ENCODE assay signal across 22 mouse cellular contexts in the genomic region with DNA sequence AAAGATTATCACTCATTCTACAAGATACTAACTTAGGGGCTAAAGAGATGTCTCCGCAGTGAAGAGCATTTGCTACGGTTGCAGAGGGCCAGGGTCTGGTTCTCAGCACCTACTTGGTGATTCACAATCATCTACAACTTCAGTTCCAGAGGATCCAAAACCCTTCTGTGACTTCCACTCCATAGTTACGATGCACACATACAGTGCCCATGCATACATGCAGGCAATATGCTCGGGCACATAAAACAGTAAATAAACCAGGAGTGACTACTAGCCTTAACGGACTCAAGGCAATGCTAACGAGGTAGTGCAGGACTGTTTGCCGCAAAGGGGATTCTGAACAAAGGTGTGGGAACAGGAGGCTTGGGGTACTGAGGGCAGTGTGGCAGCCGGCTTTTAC. TPM values are rescaled to one million over a fixed set of nuclear protein-coding genes. Genes with fewer than 3 reads are reported as not detected.
DNase-seq lines count a peak whose midpoint lies in the region; ATAC-seq and TF ChIP-seq lines count a peak whose summit lies in the region.
"Had no signal": no experiment of that assay in that cellular context is flagged by ENCODE, and none has a peak within 500 bp of the region (broad histone marks: within the 10 kb centered on the region; RNA-seq: fewer than 3 reads in every experiment).

No protein-coding gene starts in this region.

- WGBS in heart, embryonic 10.5 days = 86% methylated on average over 8 of the region's 8 CpGs
- 89% methylated on average over 8 of the region's 8 CpGs for WGBS in lung, embryonic 15.5 days
- 88% methylated on average over 8 of the region's 8 CpGs for WGBS in lung, postnatal 0 days
- 93% methylated on average over 8 of the region's 8 CpGs for WGBS in midbrain, embryonic 11.5 days
- 94% methylated on average over 8 of the region's 8 CpGs for WGBS in midbrain, embryonic 14.5 days

- peaks cover 27% of the 10 kb centered on the region for H3K27me3 ChIP-seq in heart, embryonic 10.5 days (ENCODE audit: insufficient read depth, poor library complexity, severe bottlenecking)
- peaks cover 7% of the 10 kb centered on the region; the same call in 1 of the 2 replicates for H3K27me3 ChIP-seq in lung, embryonic 15.5 days
- no peaks in the 10 kb centered on the region for H3K27me3 ChIP-seq in lung, postnatal 0 days (replicated peaks; ENCODE audit: insufficient read depth, low read length)
- peaks cover 3% of the 10 kb centered on the region; the same call in 1 of the 2 replicates for H3K27me3 ChIP-seq in midbrain, embryonic 11.5 days (ENCODE audit: control insufficient read depth, insufficient read depth, low read length)
- H3K27me3 ChIP-seq in midbrain, embryonic 14.5 days (ENCODE audit: control insufficient read depth, insufficient read depth, low read length) = no peaks in the 10 kb centered on the region
- H3K27me3 ChIP-seq: Patski had no signal

- no peak overlapping the region for H3K9ac ChIP-seq in lung, embryonic 15.5 days
- H3K9ac ChIP-seq in lung, postnatal 0 days (replicated peaks; ENCODE audit: low read depth) = no peak overlapping the region
- H3K9ac ChIP-seq in midbrain, embryonic 11.5 days (ENCODE audit: low read length) = no peak overlapping the region
- no peak overlapping the region for H3K9ac ChIP-seq in midbrain, embryonic 14.5 days (replicated peaks; ENCODE audit: low read length)

- no peak overlapping the region for H3K27ac ChIP-seq in heart, embryonic 10.5 days
- 0 out of 2 replicates have a peak overlapping the region, but pooled peaks have one; percentile 8 for H3K27ac ChIP-seq in lung, embryonic 15.5 days
- H3K27ac ChIP-seq in lung, postnatal 0 days (ENCODE audit: low read length) = no peak overlapping the region
- no peak overlapping the region for H3K27ac ChIP-seq in midbrain, embryonic 11.5 days (ENCODE audit: low read depth, low read length)
- no peak overlapping the region for H3K27ac ChIP-seq in midbrain, embryonic 14.5 days (replicated peaks; ENCODE audit: low read depth, low read length)

- H3K4me3 ChIP-seq in heart, embryonic 10.5 days = no peak overlapping the region
- no peak overlapping the region for H3K4me3 ChIP-seq in lung, embryonic 15.5 days
- no peak overlapping the region for H3K4me3 ChIP-seq in lung, postnatal 0 days (ENCODE audit: low read depth, low read length)
- no peak overlapping the region for H3K4me3 ChIP-seq in midbrain, embryonic 11.5 days (ENCODE audit: low read depth, low read length)
- H3K4me3 ChIP-seq in midbrain, embryonic 14.5 days (replicated peaks; ENCODE audit: low read depth, low read length) = no peak overlapping the region

- TF ChIP-seq EP300 in lung, postnatal 0 days (IDR thresholded peaks at IDR 0.05) = no peak

- H3K4me1 ChIP-seq in heart, embryonic 10.5 days = no peaks in the 10 kb centered on the region
- H3K4me1 ChIP-seq in lung, embryonic 15.5 days = peaks cover 7% of the 10 kb centered on the region; the same call in 1 of the 2 replicates
- no peaks in the 10 kb centered on the region for H3K4me1 ChIP-seq in lung, postnatal 0 days (ENCODE audit: insufficient read depth, low read depth, low read length)
- peaks cover 2% of the 10 kb centered on the region; the same call in 1 of the 2 replicates for H3K4me1 ChIP-seq in midbrain, embryonic 11.5 days (ENCODE audit: control insufficient read depth, insufficient read depth, low read length)
- no peaks in the 10 kb centered on the region for H3K4me1 ChIP-seq in midbrain, embryonic 14.5 days (ENCODE audit: control insufficient read depth, insufficient read depth, low read length)

- H3K4me2 ChIP-seq in lung, embryonic 15.5 days = no peak overlapping the region
- H3K4me2 ChIP-seq in lung, postnatal 0 days (replicated peaks; ENCODE audit: low read depth, low read length) = no peak overlapping the region
- H3K4me2 ChIP-seq in midbrain, embryonic 11.5 days = no peak overlapping the region
- no peak overlapping the region for H3K4me2 ChIP-seq in midbrain, embryonic 14.5 days (ENCODE audit: low read length)

- peak; percentile 42 for DNase-seq in heart, adult 11 months
- no peak for DNase-seq in heart, postnatal 36 days
- DNase-seq in heart, embryonic 10.5 days (ENCODE audit: low spot score) = peak; percentile 56
- no peak for DNase-seq in heart, postnatal 4 days
- DNase-seq in lung, postnatal 0 days (ENCODE audit: low spot score) = no peak
- DNase-seq in midbrain, embryonic 11.5 days (ENCODE audit: low spot score, missing footprints) = peak; percentile 54
- DNase-seq in midbrain, embryonic 14.5 days = no peak
- DNase-seq: adrenal gland, adult 2 months; adrenal gland, adult 8-10 months; adrenal gland, postnatal 10 days; adrenal gland, postnatal 14 days; adrenal gland, postnatal 25 days; B cell, adult 2 months; cerebellum, adult 11 months; cerebellum, adult 11-12 months had no signal

- no peaks in the 10 kb centered on the region for H3K9me3 ChIP-seq in heart, embryonic 10.5 days
- H3K9me3 ChIP-seq in lung, embryonic 15.5 days = no peaks in the 10 kb centered on the region
- H3K9me3 ChIP-seq in lung, postnatal 0 days (ENCODE audit: low read length) = no peaks in the 10 kb centered on the region
- no peaks in the 10 kb centered on the region for H3K9me3 ChIP-seq in midbrain, embryonic 11.5 days (ENCODE audit: control insufficient read depth, low read length)
- H3K9me3 ChIP-seq in midbrain, embryonic 14.5 days (ENCODE audit: control insufficient read depth, low read length) = no peaks in the 10 kb centered on the region
- H3K9me3 ChIP-seq: G1E had no signal

- TF ChIP-seq CTCF in lung, postnatal 0 days (IDR thresholded peaks at IDR 0.05) = no peak

- H3K36me3 ChIP-seq in heart, embryonic 10.5 days = no peaks in the 10 kb centered on the region
- H3K36me3 ChIP-seq in lung, embryonic 15.5 days = no peaks in the 10 kb centered on the region
- no peaks in the 10 kb centered on the region for H3K36me3 ChIP-seq in lung, postnatal 0 days (ENCODE audit: insufficient read depth, low read length)
- H3K36me3 ChIP-seq in midbrain, embryonic 11.5 days (ENCODE audit: control insufficient read depth, insufficient read depth, low read length) = no peaks in the 10 kb centered on the region
- H3K36me3 ChIP-seq in midbrain, embryonic 14.5 days (ENCODE audit: control insufficient read depth, insufficient read depth, low read length) = no peaks in the 10 kb centered on the region
- H3K36me3 ChIP-seq: G1E had no signal

- no peak for ATAC-seq in lung, embryonic 15.5 days (ENCODE audit: borderline replicate concordance, extremely low read depth, low FRiP score, low TSS enrichment)
- no peak for ATAC-seq in lung, postnatal 0 days
- ATAC-seq in midbrain, embryonic 11.5 days (ENCODE audit: low FRiP score) = no peak
- no peak for ATAC-seq in midbrain, embryonic 14.5 days (ENCODE audit: low FRiP score, low TSS enrichment)
- ATAC-seq: activated CD4-positive, CD25-positive, alpha-beta regulatory T cell, adult 4 months; CD4-positive, CD25-positive, alpha-beta regulatory T cell, adult 4 months; Patski had no signal

- intact Hi-C loops in heart, postnatal 36 days (cut with DNase I) = no loop called here

RNA-seq across cellular contexts. Expression of a gene that starts 7.0 kb away (rescaled TPM):
- total RNA-seq in heart, postnatal 36 days (2021) = 100 to 1,000 TPM; 110 to 116 TPM
- 28.1 and 33.6 TPM in 2 replicates for polyA plus RNA-seq in heart, embryonic 10.5 days (2016; fragmentation: Nextera tagmentation; extraction: Ambion mirVana)
- total RNA-seq in heart, postnatal 4 days (2021) = 100 to 1,000 TPM; 148 to 156 TPM
- polyA plus RNA-seq in lung, embryonic 15.5 days (2015; fragmentation: Nextera tagmentation; extraction: Ambion mirVana) = 37.7 and 41.1 TPM in 2 replicates
- 42.0 and 52.6 TPM in 2 replicates for polyA plus RNA-seq in lung, postnatal 0 days (2015; fragmentation: Nextera tagmentation; extraction: Ambion mirVana)
- polyA plus RNA-seq in midbrain, embryonic 11.5 days (2014; fragmentation: Nextera tagmentation; extraction: Ambion mirVana) = 21.7 and 26.8 TPM in 2 replicates
- 19.6 and 22.4 TPM in 2 replicates for polyA plus RNA-seq in midbrain, embryonic 14.5 days (2014; fragmentation: Nextera tagmentation; extraction: Ambion mirVana)
- total RNA-seq: CH12.LX, MEL had no signal
- polyA plus RNA-seq: activated CD4-positive, CD25-positive, alpha-beta regulatory T cell, adult 4 months; CD4-positive, CD25-positive, alpha-beta regulatory T cell, adult 4 months had no signal

Comparison
In these comparisons a context has a peak if more than half of its experiments do, and no peak if none do; other contexts are left out.
1. DNase-seq: peak in heart, adult 11 months (single experiment), heart, embryonic 10.5 days (single experiment) and midbrain, embryonic 11.5 days (single experiment); none in heart, postnatal 36 days (0 of 2), heart, postnatal 4 days (single experiment), lung, postnatal 0 days (single experiment) and midbrain, embryonic 14.5 days (single experiment).